Mouse (Mus musculus) MEL (cell line): ENCODE data around the gene Pld5.

Experiments used
- CTCF ChIP-seq, 3 experiments: IDR thresholded peaks in 2 of 3; conservative IDR thresholded peaks in 1 of 3; 2 replicates each; pipeline ENCODE4 v1.5.1; 2011 to 2012; ENCODE audit warnings: low read length in 3 of 3, low read depth in 2 of 3, mild to moderate bottlenecking in 2 of 3, improper control_type of control experiment in 1 of 3, inconsistent platforms in 1 of 3, mixed read lengths in 1 of 3, moderate library complexity in 1 of 3; ENCODE audit not compliant: control insufficient read depth in 1 of 3, insufficient read depth in 1 of 3, poor library complexity in 1 of 3, severe bottlenecking in 1 of 3
- ELF1 ChIP-seq: IDR thresholded peaks from 2 replicates; pipeline ENCODE4 v1.6.1; 2014; ENCODE audit warnings: low read depth, mild to moderate bottlenecking, inconsistent platforms, low read length, improper control_type of control experiment, moderate library complexity
- EP300 ChIP-seq, 2 experiments: IDR thresholded peaks; 2 replicates each; pipeline ENCODE4 v1.6.1; 2011; ENCODE audit warnings: improper control_type of control experiment in 2 of 2, low read length in 2 of 2, low read depth in 1 of 2, mild to moderate bottlenecking in 1 of 2
- GATA1 ChIP-seq: IDR thresholded peaks from 2 replicates; pipeline ENCODE4 v1.6.1; 2011; ENCODE audit warnings: low read depth, low read length, improper control_type of control experiment
- MAFK ChIP-seq: IDR thresholded peaks from 2 replicates; pipeline ENCODE4 v1.6.1; 2011; ENCODE audit warnings: low read depth, mild to moderate bottlenecking, low read length, improper control_type of control experiment, borderline replicate concordance
- MAZ ChIP-seq: IDR thresholded peaks from 2 replicates; pipeline ENCODE4 v1.6.1; 2012; ENCODE audit warnings: low read depth, mild to moderate bottlenecking, inconsistent platforms, low read length, improper control_type of control experiment
- NELFE ChIP-seq: IDR thresholded peaks from 2 replicates; pipeline ENCODE4 v1.6.1; 2011; ENCODE audit warnings: low read depth, low read length, improper control_type of control experiment
- POLR2A ChIP-seq, 2 experiments: IDR thresholded peaks; 2 replicates each; pipeline ENCODE4 v1.6.1; 2011 to 2012; ENCODE audit warnings: low read length in 2 of 2, mild to moderate bottlenecking in 2 of 2, control low read depth in 1 of 2, improper control_type of control experiment in 1 of 2, low read depth in 1 of 2, moderate library complexity in 1 of 2; ENCODE audit not compliant: control insufficient read depth in 1 of 2, insufficient read depth in 1 of 2, poor library complexity in 1 of 2
- POLR2AphosphoS2 ChIP-seq: IDR thresholded peaks from 2 replicates; pipeline ENCODE4 v1.6.1; 2011; ENCODE audit warnings: low read length, improper control_type of control experiment
- RAD21 ChIP-seq: IDR thresholded peaks from 2 replicates; pipeline ENCODE4 v1.6.1; 2011; ENCODE audit warnings: mild to moderate bottlenecking, low read depth, low read length, improper control_type of control experiment
- SIN3A ChIP-seq: IDR thresholded peaks from 2 replicates; pipeline ENCODE4 v1.6.1; 2012; ENCODE audit warnings: low read length, improper control_type of control experiment, inconsistent platforms
- TAL1 ChIP-seq: IDR thresholded peaks from 2 replicates; pipeline ENCODE4 v1.6.1; 2012; ENCODE audit warnings: mild to moderate bottlenecking, inconsistent platforms, low read length, moderate library complexity, mixed read lengths
- USF2 ChIP-seq, 2 experiments: IDR thresholded peaks; 2 replicates each; pipeline ENCODE4 v1.6.1; 2011 to 2012; ENCODE audit warnings: improper control_type of control experiment in 2 of 2, low read length in 2 of 2, borderline replicate concordance in 1 of 2, inconsistent platforms in 1 of 2, low read depth in 1 of 2, mild to moderate bottlenecking in 1 of 2; ENCODE audit not compliant: insufficient read depth in 1 of 2
- ZNF384 ChIP-seq: IDR thresholded peaks from 2 replicates; pipeline ENCODE4 v1.6.1; 2012; ENCODE audit warnings: low read depth, mild to moderate bottlenecking, inconsistent platforms, low read length, improper control_type of control experiment

DNA sequence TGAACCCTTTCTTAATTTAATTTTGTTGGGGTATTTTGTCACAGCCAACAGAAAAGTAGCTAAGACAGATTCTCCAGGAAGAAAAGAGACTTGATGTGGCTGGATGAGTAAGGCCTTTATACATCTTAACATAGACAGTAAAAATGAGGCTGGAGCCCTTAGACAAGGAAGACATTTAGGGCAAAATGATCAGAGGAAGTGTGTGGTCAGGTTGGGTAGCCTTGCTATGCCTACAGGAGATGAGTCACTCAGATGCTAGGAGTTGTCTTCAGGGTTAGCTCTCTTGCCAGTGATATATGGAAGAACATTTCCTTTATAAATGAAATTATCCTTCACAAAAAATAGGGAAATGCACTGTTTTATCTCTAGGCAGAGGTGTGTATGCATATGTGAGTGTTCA, 198.3 kb downstream of the Pld5 start:
- TF ChIP-seq CTCF (IDR thresholded peaks at IDR 0.05 in 2 of 3, conservative IDR thresholded peaks at IDR 0.05 in 1 of 3; ENCODE audit: control insufficient read depth in 1 of 3, insufficient read depth in 1 of 3, low read depth in 2 of 3, low read length in 3 of 3, poor library complexity in 1 of 3, severe bottlenecking in 1 of 3) (no peak), SIN3A (no peak), TAL1 (no peak), NELFE (no peak), MAZ (no peak), USF2 (IDR thresholded peaks at IDR 0.05; ENCODE audit: borderline replicate concordance in 1 of 2, insufficient read depth in 1 of 2, low read depth in 1 of 2, low read length in 2 of 2) (no peak), POLR2A (IDR thresholded peaks at IDR 0.05; ENCODE audit: control insufficient read depth in 1 of 2, insufficient read depth in 1 of 2, low read depth in 1 of 2, low read length in 2 of 2, poor library complexity in 1 of 2) (no peak), ZNF384 (no peak), MAFK (no peak), EP300 (IDR thresholded peaks at IDR 0.05; ENCODE audit: low read depth in 1 of 2, low read length in 2 of 2) (peak; percentile 31 to 43; a peak in 3 of 4 replicates), POLR2AphosphoS2 (no peak), GATA1 (no peak; the same call in 1 of the 2 replicates), RAD21 (no peak), ELF1 (no peak)
